Mouse (Mus musculus): Measurements from ENCODE around the gene Rpn1.

The Rpn1 gene

DNA sequence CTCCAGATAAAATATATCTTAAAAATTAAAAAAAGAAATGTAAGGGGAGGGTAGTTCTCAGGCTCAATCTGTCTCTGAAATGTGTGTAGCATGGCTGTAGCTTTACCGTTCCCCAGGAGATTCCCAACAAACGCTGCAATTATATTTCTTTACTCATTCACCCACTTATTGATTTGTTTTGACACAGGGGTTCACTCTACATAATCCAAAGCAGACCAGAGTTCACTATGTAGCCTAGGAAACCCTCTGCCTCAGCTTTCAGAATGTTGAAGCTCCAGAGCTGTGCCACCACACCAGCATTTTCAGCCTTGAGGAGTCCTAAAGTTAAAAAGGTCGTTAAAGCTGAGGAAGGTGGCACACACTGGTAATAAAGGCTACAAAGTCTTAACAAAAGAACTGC, 18.3 kb upstream of the Rpn1 start:
- DNase-seq (ENCODE audit: low spot score) = no peak

DNA sequence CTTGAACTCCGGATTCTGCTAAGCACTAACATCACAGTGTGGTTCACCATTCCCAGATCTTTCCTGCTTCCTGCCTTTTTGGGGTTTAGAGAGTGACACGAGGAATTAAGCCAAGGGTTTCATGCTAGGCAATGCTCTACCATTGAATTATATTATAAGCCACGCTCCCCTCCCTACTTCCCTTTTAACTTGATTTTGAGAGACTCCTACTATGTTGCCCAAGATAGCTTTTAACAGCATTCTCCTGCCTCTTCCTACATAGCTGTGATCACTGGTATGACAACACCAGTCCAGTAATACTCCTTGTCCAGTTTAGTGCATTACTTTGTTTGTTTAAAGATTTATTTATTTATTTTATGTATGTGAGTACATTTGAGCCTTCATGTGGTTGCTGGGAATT, 16.6 kb upstream of the Rpn1 start:
- no peak for DNase-seq (ENCODE audit: low spot score)

GRCm38 (mm10) chr6:88068739-88069138, 15.5 kb upstream of the Rpn1 start:
- DNase-seq (ENCODE audit: low spot score) = no peak

DNA sequence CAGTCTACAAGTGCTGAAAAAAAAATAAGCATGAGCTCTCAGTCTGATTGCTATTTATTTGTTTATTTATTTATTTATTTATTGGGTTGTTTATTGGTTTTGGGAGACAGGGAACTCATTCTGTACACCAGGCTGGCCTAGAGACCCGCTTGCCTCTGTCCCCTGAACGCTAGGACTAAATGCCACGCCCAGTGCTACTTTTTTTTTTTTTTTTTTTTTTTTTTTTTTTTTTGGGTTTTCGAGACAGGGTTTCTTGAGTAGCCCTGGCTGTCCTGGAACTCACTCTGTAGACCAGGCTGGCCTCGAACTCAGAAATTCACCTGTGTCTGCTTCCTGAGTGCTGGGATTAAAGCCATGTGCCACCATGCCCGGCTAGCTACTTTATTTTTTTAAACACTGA, 13.8 kb upstream of the Rpn1 start:
- DNase-seq (ENCODE audit: low spot score) = no peak

DNA sequence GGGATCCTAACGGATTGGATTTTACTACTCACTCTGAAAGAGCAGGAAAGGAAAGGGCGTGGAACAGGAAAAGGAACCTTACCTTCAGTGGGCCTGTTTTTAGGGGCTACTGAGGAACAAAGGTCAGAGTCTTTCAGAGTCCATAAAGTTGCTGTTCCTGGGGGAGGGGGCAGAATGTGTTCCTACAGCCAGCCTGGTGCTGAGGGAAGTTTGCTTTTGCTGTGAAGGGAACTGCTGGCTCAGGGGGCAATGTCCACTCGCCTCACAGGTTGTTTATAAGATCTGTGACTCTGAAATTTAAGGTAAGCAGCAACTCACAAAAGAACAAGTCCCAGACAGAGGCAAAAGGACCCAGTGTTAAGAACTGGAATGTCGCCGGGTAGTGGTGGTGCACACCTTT, 13.1 kb upstream of the Rpn1 start:
- DNase-seq (ENCODE audit: low spot score) = no peak

GRCm38 (mm10) chr6:88074752-88075554, 9.3 kb upstream of the Rpn1 start:
- peak; percentile 97 for DNase-seq (ENCODE audit: low spot score)

DNA sequence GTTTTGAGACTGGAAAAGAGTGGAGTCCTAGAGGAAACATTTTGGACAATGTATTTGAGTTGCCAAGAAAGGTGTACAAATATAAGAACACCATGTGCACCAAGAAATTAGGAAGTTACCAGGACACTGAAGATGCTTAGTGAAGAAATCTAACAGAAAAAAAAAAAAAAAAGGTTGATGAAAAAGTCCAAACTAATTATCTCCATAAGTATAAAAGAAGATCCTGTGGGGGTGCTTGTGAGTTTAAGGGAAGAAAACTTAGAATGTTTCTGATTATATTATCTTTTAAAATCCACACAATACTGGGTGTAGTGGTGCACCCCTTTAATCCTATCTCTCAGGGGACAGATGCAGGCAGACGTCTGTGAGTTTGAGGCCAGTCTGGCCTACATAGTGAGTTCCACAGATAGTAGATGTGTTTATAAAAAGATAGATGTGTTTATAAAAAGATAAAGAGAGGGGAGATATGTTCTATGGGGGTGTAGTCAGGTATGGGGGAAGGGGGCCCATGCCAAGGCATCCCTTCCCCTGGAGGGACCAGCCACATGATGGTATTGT, 8.2 kb upstream of the Rpn1 start:
- no peak for DNase-seq (ENCODE audit: low spot score)

DNA sequence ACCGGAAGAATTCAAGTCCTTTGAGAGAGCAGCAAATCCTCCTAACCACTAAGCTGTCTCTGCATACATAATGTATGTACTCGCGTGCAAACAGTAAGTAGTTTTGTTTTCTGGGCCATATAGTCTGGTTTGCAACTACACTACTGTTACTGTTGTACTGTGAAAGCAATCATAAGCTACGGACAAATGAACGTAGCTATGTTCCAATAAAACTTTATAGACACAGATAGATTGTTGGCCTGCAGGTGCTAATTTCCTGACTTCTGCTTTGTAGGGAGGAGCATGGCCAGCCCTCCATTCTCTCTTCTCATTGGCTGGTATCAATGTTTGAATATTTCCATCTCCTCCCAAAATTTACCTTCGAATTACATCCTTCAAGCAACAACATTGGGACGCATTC, 1.2 kb upstream of the Rpn1 start:
- no peak for DNase-seq (ENCODE audit: low spot score)

DNA sequence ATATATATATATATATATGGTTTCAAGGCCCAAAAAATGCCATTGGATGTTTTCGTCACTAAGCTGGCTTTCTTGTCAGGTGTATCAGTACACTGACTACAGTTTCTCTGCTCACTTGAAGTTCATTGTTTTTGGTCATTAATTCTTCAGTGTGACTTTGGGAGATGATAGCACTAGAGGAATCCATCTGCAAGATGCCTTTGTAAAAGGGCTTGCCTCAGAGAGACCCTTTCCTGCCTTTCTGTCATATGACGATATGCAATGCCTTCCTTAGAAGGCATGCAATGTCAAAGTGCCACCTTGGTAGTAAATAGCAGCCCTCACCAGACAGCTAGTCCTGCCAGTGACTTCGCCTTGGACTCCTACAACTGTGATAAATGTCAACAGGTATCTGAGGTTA, 610 bp upstream of the Rpn1 start:
- DNase-seq (ENCODE audit: low spot score) = no peak

DNA sequence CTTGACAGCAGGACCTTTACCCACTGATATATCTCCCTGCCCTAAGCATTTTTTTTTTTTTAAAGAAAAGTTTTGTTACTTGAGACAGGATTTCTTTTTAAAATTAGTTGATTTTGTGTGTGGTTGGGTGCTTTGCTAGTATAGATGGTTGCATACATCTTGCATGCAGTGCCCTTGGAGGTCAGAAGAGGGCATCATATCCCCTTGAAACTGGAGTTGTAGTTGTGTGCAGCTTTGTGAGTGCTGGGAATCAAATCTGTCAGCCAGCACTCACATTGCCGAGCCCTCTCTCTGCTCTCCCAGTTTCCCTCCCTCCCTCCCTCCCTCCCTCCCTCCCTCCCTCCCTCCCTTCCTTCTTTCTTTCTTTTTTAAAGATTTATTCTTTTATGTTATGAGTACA, 4.7 kb downstream of the Rpn1 start:
- DNase-seq (ENCODE audit: low spot score) = no peak

GRCm38 (mm10) chr6:88095377-88095776, 11.1 kb downstream of the Rpn1 start:
- no peak for DNase-seq (ENCODE audit: low spot score)

- DNase-seq (ENCODE audit: low spot score) = no peak
Observed at GRCm38 (mm10) chr6:88102096-88102495, 17.8 kb downstream of the Rpn1 start.

DNA sequence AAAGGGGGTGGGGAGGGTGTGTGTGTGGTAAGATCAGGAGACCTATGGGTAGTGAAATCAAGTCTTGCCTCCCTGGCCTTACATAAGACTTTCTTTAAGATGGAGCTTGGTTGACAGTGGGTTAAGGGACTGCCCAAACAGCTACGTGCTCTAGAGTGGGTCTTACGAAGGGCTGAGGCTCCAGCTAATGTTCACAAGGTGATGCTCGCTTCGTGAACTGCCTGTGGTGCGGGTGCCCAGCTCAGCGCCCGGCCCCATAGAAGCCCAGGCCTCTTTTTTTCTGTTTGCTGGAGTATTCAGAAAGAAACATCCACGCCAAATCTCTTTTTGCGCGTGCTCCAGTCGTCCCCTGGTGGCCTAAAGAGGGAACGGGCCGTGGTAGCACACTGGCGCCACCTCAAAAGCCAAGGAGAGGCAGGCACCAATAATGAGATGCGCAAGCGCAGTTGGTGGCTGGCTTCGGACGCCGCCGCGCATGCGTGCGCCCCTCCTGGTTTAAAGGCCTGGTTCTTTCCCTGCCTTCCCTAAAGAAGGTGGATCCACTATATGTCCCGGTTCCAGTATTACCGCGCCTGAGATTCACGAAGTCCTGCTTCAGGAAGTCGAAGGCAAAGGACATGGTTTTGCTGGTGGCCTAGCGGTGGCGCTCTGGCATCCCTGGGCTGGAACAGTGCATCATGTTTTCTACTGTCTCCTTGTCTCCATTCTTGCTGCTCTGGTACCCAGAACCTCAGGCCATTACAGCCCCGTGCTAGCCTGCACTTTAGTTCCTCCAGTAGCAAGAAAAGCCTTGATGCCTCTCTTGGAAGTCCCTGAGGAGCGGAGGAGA, 21.7 kb downstream of the Rpn1 start:
- DNase-seq (ENCODE audit: low spot score) = peak; percentile 91

DNA sequence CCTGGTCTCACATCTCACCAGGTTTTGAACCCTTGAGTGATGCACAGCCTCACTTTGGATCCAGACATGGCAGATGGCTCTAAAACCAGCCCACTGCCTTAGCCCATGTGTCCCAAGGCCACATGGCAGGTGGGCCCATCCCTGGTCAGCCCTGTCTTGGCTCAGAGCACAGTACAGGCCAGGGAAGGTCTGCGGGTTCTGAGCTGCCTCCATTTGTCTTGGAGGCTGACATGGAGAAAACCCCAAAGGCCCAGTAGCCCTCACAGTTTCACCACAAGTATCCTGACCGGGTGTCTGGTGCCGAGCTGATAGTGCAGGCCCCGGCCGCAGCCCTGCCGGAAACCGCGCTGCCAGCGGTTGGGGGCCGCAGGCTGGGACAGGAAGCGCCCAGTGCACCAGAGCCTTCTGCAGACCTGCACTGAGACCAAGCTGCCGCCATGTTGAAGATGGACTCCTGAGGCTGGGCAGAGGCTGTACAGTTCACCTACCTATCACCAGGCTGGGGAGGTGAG, 22.4 kb downstream of the Rpn1 start:
- no peak for DNase-seq (ENCODE audit: low spot score)

DNA sequence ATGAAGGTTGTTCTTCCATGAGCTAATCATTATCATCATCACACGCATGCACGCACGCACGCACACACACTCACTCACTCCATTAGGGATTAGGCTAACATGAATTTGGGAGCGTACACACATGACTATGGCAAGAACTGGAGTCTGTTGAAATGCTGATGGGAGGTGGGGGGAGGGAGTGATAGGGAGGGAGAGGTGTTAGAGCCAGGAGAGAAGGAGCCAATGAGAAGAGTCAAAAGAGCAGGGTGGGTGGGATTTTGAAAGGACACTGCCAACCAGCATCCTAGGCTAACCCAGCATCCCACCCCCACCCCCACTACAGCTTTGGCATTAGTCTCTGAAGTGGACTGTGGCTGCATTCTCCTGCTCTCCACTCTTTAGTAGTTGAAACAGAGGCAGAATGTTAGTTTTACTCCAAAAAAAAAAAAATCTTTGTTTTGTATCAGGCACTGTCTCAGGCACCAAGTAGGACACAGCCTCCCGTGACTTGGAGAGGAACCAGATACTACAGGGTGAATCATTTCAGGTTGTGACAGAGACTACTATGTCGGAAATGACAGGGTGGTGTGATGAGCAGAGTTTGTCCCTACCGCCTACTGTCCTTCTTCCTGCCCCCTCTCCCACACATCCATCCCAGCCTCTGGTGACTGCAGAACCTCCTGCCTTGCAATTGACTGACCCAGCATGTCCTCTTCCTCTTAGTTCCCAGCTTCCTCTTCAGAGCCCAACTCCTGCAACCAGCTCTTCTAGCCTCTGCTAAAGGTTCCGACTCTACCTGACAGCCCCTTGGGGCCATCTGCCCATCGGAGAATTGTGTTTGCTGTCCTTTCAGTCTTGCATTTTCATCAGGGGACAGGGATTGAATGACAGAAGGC, 23.6 kb downstream of the Rpn1 start:
- no peak for DNase-seq (ENCODE audit: low spot score)

DNA sequence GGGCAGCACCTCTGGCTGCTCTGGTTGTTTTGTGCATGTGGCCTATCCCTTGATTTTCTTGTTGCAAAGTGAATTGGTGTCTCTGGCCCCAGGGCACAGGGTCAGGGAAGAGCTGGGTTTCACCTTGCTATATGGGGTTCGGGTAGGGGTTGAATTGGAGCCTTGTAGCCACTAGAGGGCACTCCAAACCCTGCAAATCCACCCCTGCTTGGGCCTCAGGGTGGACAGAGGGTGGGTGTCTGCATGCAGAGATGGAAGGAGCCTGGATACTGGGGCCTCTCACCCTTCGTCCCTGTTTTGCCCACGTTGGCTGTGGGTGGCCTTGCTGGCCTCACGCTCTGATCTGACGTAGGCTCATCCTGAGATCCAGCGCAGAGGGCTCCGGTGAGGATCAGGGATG, 28.9 kb downstream of the Rpn1 start:
- peak; percentile 54 for DNase-seq (ENCODE audit: low spot score)

DNA sequence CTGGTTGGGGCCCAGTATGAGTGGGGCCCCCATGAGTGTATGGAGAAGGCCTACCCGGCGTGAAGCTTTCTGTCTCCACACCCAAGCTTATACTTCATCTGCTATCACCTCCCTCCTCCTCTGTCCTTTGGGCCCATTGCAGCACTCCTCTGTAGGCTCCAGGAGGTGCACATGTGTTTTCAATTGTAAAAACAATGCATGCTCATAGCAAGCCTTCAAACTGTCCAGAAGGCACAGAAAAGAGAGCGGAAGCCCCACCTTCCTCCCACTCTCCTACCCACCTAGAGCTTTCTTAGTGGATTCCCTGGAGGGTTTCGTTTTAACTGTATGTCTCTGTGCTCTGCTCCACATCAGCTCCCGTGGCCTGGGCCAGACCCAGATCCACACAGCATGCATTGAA, 30.1 kb downstream of the Rpn1 start:
- DNase-seq (ENCODE audit: low spot score) = no peak

GRCm38 (mm10) chr6:88116347-88117183, 32.3 kb downstream of the Rpn1 start:
- DNase-seq (ENCODE audit: low spot score) = peak; percentile 56

DNA sequence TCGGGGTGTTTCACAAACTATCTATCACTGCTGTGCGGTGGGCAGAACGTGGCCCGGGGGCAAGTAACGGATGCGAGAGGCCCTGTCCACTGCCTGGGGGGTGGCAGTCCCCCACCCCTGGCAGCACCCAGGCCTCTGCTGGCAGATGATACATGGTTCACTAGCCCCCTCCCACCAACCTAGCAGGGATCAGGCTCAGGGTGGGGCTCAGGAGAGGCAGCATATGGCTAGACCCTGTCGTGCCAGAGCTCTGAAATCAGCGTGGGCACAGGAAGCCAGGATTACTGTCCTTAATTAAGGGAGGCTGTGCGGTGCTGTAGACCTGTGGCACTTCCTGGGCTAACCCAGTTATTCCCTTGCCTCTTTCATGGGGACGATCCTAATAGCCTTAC, 32.9 kb downstream of the Rpn1 start:
- DNase-seq (ENCODE audit: low spot score) = no peak

GRCm38 (mm10) chr6:88119309-88119708, 35.0 kb downstream of the Rpn1 start:
- no peak for DNase-seq (ENCODE audit: low spot score)

- no peak for DNase-seq (ENCODE audit: low spot score)
Observed at GRCm38 (mm10) chr6:88120813-88121212, 36.5 kb downstream of the Rpn1 start.

All from urinary bladder, postnatal 14 days (tissue).